1 mouse cellular context compared by ENCODE assay signal in genomic region chr15:100669337-100669736, GRCm38 (mm10).
TF ChIP-seq lines count a peak whose summit lies in the region.

Gene Bin2, minus strand, starts transcription at chr15:100669553.

TF ChIP-seq in CH12.LX, 34 proteins besides CTCF, POLR2A, EP300 and RAD21 (continued from another document):
- no peak for TF ChIP-seq KAT2A (IDR thresholded peaks at IDR 0.05; ENCODE audit: insufficient replicate concordance, low read length)
- TF ChIP-seq JUN (IDR thresholded peaks at IDR 0.05; ENCODE audit: insufficient read depth, low read depth, low read length), result no peak
- TF ChIP-seq TCF12 (IDR thresholded peaks at IDR 0.05; ENCODE audit: low read depth, low read length), result peak; percentile 90
- no peak for TF ChIP-seq USF1 (IDR thresholded peaks at IDR 0.05; ENCODE audit: low read depth, low read length)
- no peak for TF ChIP-seq BHLHE40 (IDR thresholded peaks at IDR 0.05; ENCODE audit: low read depth, low read length)
- peak; percentile 81; the same call in 1 of the 2 replicates for TF ChIP-seq UBTF (IDR thresholded peaks at IDR 0.05; ENCODE audit: low read depth, low read length)
- peak; percentile 83 for TF ChIP-seq ELF1 (IDR thresholded peaks at IDR 0.05; ENCODE audit: low read depth, low read length)
- TF ChIP-seq NELFE (IDR thresholded peaks at IDR 0.05; ENCODE audit: low read depth, low read length), result peak; percentile 97
- TF ChIP-seq CHD2 (IDR thresholded peaks at IDR 0.05; ENCODE audit: low read length), result no peak
- TF ChIP-seq NRF1 (IDR thresholded peaks at IDR 0.05; ENCODE audit: low read depth, low read length), result peak; percentile 27; the same call in 1 of the 2 replicates
- TF ChIP-seq ZKSCAN1 (IDR thresholded peaks at IDR 0.05; ENCODE audit: borderline replicate concordance, low read depth, low read length), result no peak
- TF ChIP-seq ETS1 (conservative IDR thresholded peaks at IDR 0.05; ENCODE audit: low read depth, low read length), result peak; percentile 41
- no peak for TF ChIP-seq GABPA (IDR thresholded peaks at IDR 0.05; ENCODE audit: insufficient replicate concordance, low read depth, low read length)
- peak; percentile 76 for TF ChIP-seq HCFC1 (IDR thresholded peaks at IDR 0.05; ENCODE audit: low read depth, low read length)
- TF ChIP-seq MXI1 (IDR thresholded peaks at IDR 0.05; ENCODE audit: low read depth, low read length), result no peak
- TF ChIP-seq RCOR1 (conservative IDR thresholded peaks at IDR 0.05; ENCODE audit: low read depth, low read length), result peak; percentile 22; the same call in 1 of the 2 replicates
- TF ChIP-seq MAZ (IDR thresholded peaks at IDR 0.05; ENCODE audit: low read depth, low read length), result no peak
- peak; percentile 51; the same call in 1 of the 2 replicates for TF ChIP-seq MEF2A (IDR thresholded peaks at IDR 0.05; ENCODE audit: borderline replicate concordance, low read depth, low read length)
- TF ChIP-seq CHD1 (IDR thresholded peaks at IDR 0.05; ENCODE audit: low read depth, low read length), result no peak
TF ChIP-seq in CH12.LX: peak in this region for 16.
